Mouse (Mus musculus): ENCODE results near the gene Smc1a. TPM values are rescaled to one million over a fixed set of nuclear protein-coding genes. Genes with fewer than 3 reads are reported as not detected.
"Not testable (repeated sequence)": the region's sequence is repeated elsewhere in the genome, so short reads cannot be mapped to it uniquely, and the experiment has no call there.

Gene Smc1a
- polyA plus RNA-seq, 1 experiment, result 15.7 TPM

- no peaks in the 10 kb centered on the region for H3K27me3 ChIP-seq (ENCODE audit: control insufficient read depth, insufficient read depth, low read length)
- H3K4me3 ChIP-seq (ENCODE audit: extremely low read depth, insufficient read depth, insufficient read length), result no peak overlapping the region
- H3K27ac ChIP-seq (ENCODE audit: insufficient read depth, low read length), result no peak overlapping the region
- TF ChIP-seq CTCF (IDR thresholded peaks at IDR 0.05; ENCODE audit: extremely low read depth, insufficient read depth, insufficient read length, insufficient replicate concordance), result no peak
- TF ChIP-seq POLR2A (IDR thresholded peaks at IDR 0.05; ENCODE audit: low read depth, low read length), result no peak
- H3K4me1 ChIP-seq (ENCODE audit: control insufficient read depth, insufficient read depth, insufficient read length), result no peaks in the 10 kb centered on the region
- DNase-seq (ENCODE audit: low read depth in 1 of 2, low spot score in 2 of 2), result no peak
- H3K36me3 ChIP-seq (ENCODE audit: control insufficient read depth, insufficient read depth, low read length), result peaks cover 9% of the 10 kb centered on the region; the same call in 1 of the 2 replicates
- 73% methylated on average over 1 of the region's 1 CpGs for WGBS
Observed at GRCm38 (mm10) chrX:152054094-152054493, 37.9 kb downstream of the Smc1a start.

GRCm38 (mm10) chrX:152065674-152066073, 49.4 kb downstream of the Smc1a start:
- Histone ChIP-seq H3K27me3 (ENCODE audit: control insufficient read depth, insufficient read depth, low read length) (no peaks in the 10 kb centered on the region), H3K36me3 (ENCODE audit: control insufficient read depth, insufficient read depth, low read length) (peaks cover 2% of the 10 kb centered on the region; the same call in 1 of the 2 replicates), H3K4me1 (ENCODE audit: control insufficient read depth, insufficient read depth, insufficient read length) (no peaks in the 10 kb centered on the region), H3K4me3 (ENCODE audit: extremely low read depth, insufficient read depth, insufficient read length) (no peak overlapping the region), H3K27ac (ENCODE audit: insufficient read depth, low read length) (no peak overlapping the region)
- TF ChIP-seq POLR2A (IDR thresholded peaks at IDR 0.05; ENCODE audit: low read depth, low read length), result no peak
- TF ChIP-seq CTCF (IDR thresholded peaks at IDR 0.05; ENCODE audit: extremely low read depth, insufficient read depth, insufficient read length, insufficient replicate concordance), result no peak
- WGBS, result 16% methylated on average over 2 of the region's 2 CpGs
- no peak for DNase-seq (ENCODE audit: low read depth in 1 of 2, low spot score in 2 of 2)

- 36% methylated on average over 1 of the region's 1 CpGs for WGBS
- Histone ChIP-seq H3K4me1 (ENCODE audit: control insufficient read depth, insufficient read depth, insufficient read length) (no peaks in the 10 kb centered on the region), H3K27ac (ENCODE audit: insufficient read depth, low read length) (no peak overlapping the region), H3K36me3 (ENCODE audit: control insufficient read depth, insufficient read depth, low read length) (no peaks in the 10 kb centered on the region), H3K4me3 (ENCODE audit: extremely low read depth, insufficient read depth, insufficient read length) (no peak overlapping the region), H3K27me3 (ENCODE audit: control insufficient read depth, insufficient read depth, low read length) (no peaks in the 10 kb centered on the region)
- no peak for DNase-seq (ENCODE audit: low read depth in 1 of 2, low spot score in 2 of 2)
- TF ChIP-seq CTCF (IDR thresholded peaks at IDR 0.05; ENCODE audit: extremely low read depth, insufficient read depth, insufficient read length, insufficient replicate concordance) (no peak), POLR2A (IDR thresholded peaks at IDR 0.05; ENCODE audit: low read depth, low read length) (no peak)
Observed at GRCm38 (mm10) chrX:152067789-152068188, 51.6 kb downstream of the Smc1a start.

DNA sequence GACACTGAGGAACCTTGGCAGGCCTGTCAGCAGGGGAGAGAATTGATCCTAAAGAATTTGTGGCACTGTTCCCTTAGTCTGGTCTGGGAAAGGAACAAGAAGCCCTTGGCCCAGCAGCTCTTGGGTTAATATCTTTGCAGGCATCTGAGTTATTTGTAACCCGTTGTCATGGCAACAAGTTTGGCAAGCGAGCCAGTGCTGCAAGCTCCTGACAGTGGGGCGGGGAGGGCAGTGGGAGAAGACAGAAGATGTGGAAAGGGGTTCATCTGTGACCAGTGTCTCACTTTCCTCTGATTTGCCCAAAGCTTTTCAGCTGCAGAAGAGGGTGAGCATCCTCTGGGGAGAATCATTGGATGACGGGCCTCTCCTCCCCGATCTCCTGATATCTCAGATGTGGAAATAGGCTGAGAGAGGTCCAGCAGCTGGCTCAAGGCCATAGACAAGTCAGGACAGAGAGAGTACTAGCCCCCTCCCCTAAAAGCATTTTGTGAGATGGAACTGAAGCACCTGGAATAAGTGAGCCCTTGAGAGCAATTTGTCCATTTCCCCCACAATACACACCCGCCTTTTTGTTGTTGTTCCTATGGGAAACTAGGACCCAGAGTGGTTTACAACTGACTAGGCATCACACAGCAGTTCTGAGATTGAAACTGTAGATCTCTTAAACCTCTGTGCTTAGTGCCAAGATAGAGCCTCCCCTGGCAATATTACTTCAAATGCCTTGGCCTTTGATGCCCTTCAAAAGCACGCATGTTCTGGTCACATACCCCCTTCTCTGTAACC, 73.8 kb downstream of the Smc1a start:
- DNase-seq (ENCODE audit: low read depth in 1 of 2, low spot score in 2 of 2), result not testable (repeated sequence)
- WGBS, result 60% methylated on average over 7 of the region's 7 CpGs

GRCm38 (mm10) chrX:152097572-152097971, 81.3 kb downstream of the Smc1a start:
- Histone ChIP-seq H3K27ac (ENCODE audit: insufficient read depth, low read length) (no peak overlapping the region), H3K4me3 (ENCODE audit: extremely low read depth, insufficient read depth, insufficient read length) (no peak overlapping the region), H3K27me3 (ENCODE audit: control insufficient read depth, insufficient read depth, low read length) (no peaks in the 10 kb centered on the region), H3K4me1 (ENCODE audit: control insufficient read depth, insufficient read depth, insufficient read length) (no peaks in the 10 kb centered on the region), H3K36me3 (ENCODE audit: control insufficient read depth, insufficient read depth, low read length) (no peaks in the 10 kb centered on the region)
- WGBS, result 52% methylated on average over 1 of the region's 1 CpGs
- TF ChIP-seq POLR2A (IDR thresholded peaks at IDR 0.05; ENCODE audit: low read depth, low read length), result no peak
- TF ChIP-seq CTCF (IDR thresholded peaks at IDR 0.05; ENCODE audit: extremely low read depth, insufficient read depth, insufficient read length, insufficient replicate concordance), result no peak
- DNase-seq (ENCODE audit: low read depth in 1 of 2, low spot score in 2 of 2), result no peak

More for the DNA sequence above, 73.8 kb downstream of the Smc1a start:
- not testable (repeated sequence) for H3K27ac ChIP-seq (ENCODE audit: insufficient read depth, low read length); H3K4me3 ChIP-seq (ENCODE audit: extremely low read depth, insufficient read depth, insufficient read length); H3K36me3 ChIP-seq (ENCODE audit: control insufficient read depth, insufficient read depth, low read length); H3K4me1 ChIP-seq (ENCODE audit: control insufficient read depth, insufficient read depth, insufficient read length); H3K27me3 ChIP-seq (ENCODE audit: control insufficient read depth, insufficient read depth, low read length)

Other genes with a start within 250 kb of the Smc1a start
- gene Huwe1, start 215.6 kb upstream of the Smc1a start, polyA plus RNA-seq (2012; rRNA removed), result 48.9 and 54.3 TPM in 2 replicates
- 20.9 and 22.1 TPM in 2 replicates for gene Hsd17b10, start 14.6 kb upstream of the Smc1a start, polyA plus RNA-seq (2012; rRNA removed)
- gene Ribc1, start 133 bp upstream of the Smc1a start, polyA plus RNA-seq (2012; rRNA removed), result 0.05 and 0.18 TPM in 2 replicates
- 4.9 and 6.6 TPM in 2 replicates for gene Iqsec2, start 127.8 kb downstream of the Smc1a start, polyA plus RNA-seq (2012; rRNA removed)
- gene Kdm5c, start 216.6 kb downstream of the Smc1a start, polyA plus RNA-seq (2012; rRNA removed), result 55.1 and 60.9 TPM in 2 replicates